Mouse (Mus musculus): ENCODE measurements around the gene Usp7. TPM values are rescaled to one million over a fixed set of nuclear protein-coding genes. Genes with fewer than 3 reads are reported as not detected.

Usp7 gene
- polyA plus RNA-seq, 1 experiment from 2014 or later: 31.9 TPM

DNA sequence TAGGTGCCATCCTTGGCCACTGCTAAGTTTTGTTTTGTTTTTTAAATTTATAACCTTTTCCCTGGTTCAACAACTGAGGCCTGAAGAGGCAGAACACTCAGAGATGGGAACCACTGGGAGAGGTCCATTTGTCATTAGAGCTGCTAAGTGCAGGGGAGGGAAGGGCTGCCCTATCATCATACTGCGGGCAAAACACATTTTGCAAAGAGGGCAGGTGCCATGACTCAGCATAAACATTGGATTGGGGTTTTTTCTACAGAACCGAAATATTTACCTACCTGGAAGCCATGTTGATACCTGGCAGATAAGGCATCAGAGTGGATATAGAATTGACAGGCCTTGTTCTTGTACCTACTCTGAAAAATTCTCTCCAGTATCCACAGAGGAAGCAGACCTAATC lies 45.6 kb downstream of the Usp7 start:
- Histone ChIP-seq H3K36me3 (no peaks in the 10 kb centered on the region), H3K4me2 (replicated peaks) (no peak overlapping the region), H3K27me3 (no peaks in the 10 kb centered on the region), H3K9ac (no peak overlapping the region), H3K27ac (no peak overlapping the region), H3K9me3 (no peaks in the 10 kb centered on the region), H3K4me3 (no peak overlapping the region), H3K4me1 (no peaks in the 10 kb centered on the region)
- WGBS: 74% methylated on average over 2 of the region's 2 CpGs
- no peak for ATAC-seq (ENCODE audit: low FRiP score, low read depth)

DNA sequence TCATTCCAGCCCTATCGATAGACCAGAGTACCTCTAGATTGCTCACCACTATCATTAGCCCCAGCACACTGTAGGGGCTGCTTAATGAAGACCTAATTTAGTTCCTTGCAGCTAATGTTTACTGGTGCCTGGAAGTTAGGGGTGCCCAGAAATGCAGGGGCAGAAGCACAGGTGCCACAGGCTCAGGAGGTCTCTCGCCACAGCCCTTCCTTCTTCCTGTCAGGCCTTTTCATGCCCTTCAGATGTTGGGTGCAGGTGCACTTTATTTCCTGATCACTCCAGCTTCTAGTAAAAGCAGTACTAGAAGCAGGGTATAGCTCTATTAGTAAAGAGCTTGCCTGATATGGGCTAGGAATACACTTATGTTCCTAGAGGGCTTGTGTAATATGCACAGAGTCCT lies 46.4 kb downstream of the Usp7 start:
- no peaks in the 10 kb centered on the region for H3K27me3 ChIP-seq
- no peaks in the 10 kb centered on the region for H3K36me3 ChIP-seq
- WGBS: 90% methylated on average over 2 of the region's 2 CpGs

DNA sequence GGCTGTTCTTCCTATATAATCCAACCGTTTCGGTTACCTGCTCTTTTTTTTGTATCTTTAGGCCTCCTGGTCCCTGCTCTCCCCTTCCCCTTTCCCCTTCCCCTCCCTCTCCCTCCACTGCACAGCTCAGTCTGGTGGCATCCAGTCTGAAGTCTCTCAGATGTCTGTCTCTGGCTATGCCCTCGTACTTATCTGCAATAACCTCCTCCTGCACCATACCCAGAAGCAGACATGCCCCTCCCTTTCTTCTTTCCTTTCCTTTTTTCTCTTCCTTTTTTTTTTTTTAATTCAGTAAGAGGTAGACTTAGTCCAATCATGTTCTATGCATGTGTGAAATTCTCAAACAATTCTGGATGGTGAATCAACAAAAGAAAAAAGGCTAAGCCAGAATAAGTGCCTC lies 48.1 kb downstream of the Usp7 start:
- Histone ChIP-seq H3K4me1 (no peaks in the 10 kb centered on the region), H3K36me3 (no peaks in the 10 kb centered on the region), H3K4me2 (replicated peaks) (no peak overlapping the region), H3K27ac (no peak overlapping the region), H3K9ac (no peak overlapping the region), H3K9me3 (no peaks in the 10 kb centered on the region), H3K4me3 (no peak overlapping the region), H3K27me3 (no peaks in the 10 kb centered on the region)
- 81% methylated on average over 3 of the region's 3 CpGs for whole genome bisulfite sequencing
- no peak for ATAC-seq (ENCODE audit: low FRiP score, low read depth)

More for the DNA sequence above, 46.4 kb downstream of the Usp7 start:
- ATAC-seq (ENCODE audit: low FRiP score, low read depth): no peak
- Histone ChIP-seq H3K9ac (no peak overlapping the region), H3K4me2 (replicated peaks) (no peak overlapping the region), H3K27ac (no peak overlapping the region), H3K4me1 (no peaks in the 10 kb centered on the region), H3K4me3 (no peak overlapping the region), H3K9me3 (no peaks in the 10 kb centered on the region)

- no peak overlapping the region for H3K27ac ChIP-seq
- WGBS: 77% methylated on average over 5 of the region's 5 CpGs
Measured at GRCm38 (mm10) chr16:8741697-8742096, 50.4 kb downstream of the Usp7 start.

GRCm38 (mm10) chr16:8741110-8741509 lies 51.0 kb downstream of the Usp7 start:
- ATAC-seq (ENCODE audit: low FRiP score, low read depth): no peak
- no peak overlapping the region for H3K4me3 ChIP-seq
- no peak overlapping the region for H3K27ac ChIP-seq
- H3K4me2 ChIP-seq (replicated peaks): no peak overlapping the region
- WGBS: 56% methylated on average over 1 of the region's 1 CpGs
- H3K4me1 ChIP-seq: peaks cover 15% of the 10 kb centered on the region
- no peak overlapping the region for H3K9ac ChIP-seq
- H3K9me3 ChIP-seq: no peaks in the 10 kb centered on the region
- no peaks in the 10 kb centered on the region for H3K27me3 ChIP-seq
- no peaks in the 10 kb centered on the region for H3K36me3 ChIP-seq

More at GRCm38 (mm10) chr16:8741697-8742096, 50.4 kb downstream of the Usp7 start:
- Histone ChIP-seq H3K9me3 (no peaks in the 10 kb centered on the region), H3K36me3 (no peaks in the 10 kb centered on the region), H3K4me1 (peaks cover 9% of the 10 kb centered on the region), H3K4me2 (replicated peaks) (no peak overlapping the region), H3K27me3 (no peaks in the 10 kb centered on the region), H3K4me3 (no peak overlapping the region), H3K9ac (no peak overlapping the region)
- ATAC-seq (ENCODE audit: low FRiP score, low read depth): no peak

- no peaks in the 10 kb centered on the region for H3K36me3 ChIP-seq
- H3K27me3 ChIP-seq: no peaks in the 10 kb centered on the region
- H3K4me2 ChIP-seq (replicated peaks): peak overlapping the region; percentile 67
- peaks cover 34% of the 10 kb centered on the region for H3K4me1 ChIP-seq
- peak overlapping the region; percentile 94 for H3K27ac ChIP-seq
- no peaks in the 10 kb centered on the region for H3K9me3 ChIP-seq
- 2% methylated on average over 117 of the region's 126 CpGs for WGBS
- peak; percentile 92 for ATAC-seq (ENCODE audit: low FRiP score, low read depth)
- H3K4me3 ChIP-seq: peak overlapping the region; percentile 97
- H3K9ac ChIP-seq: peak overlapping the region; percentile 96
Measured at GRCm38 (mm10) chr16:8738542-8739514, 53.3 kb downstream of the Usp7 start.

GRCm38 (mm10) chr16:8737666-8738541 lies 54.2 kb downstream of the Usp7 start:
- WGBS: under 1% methylated on average over 105 of the region's 110 CpGs

GRCm38 (mm10) chr16:8737341-8737665 lies 54.8 kb downstream of the Usp7 start:
- under 1% methylated on average over 11 of the region's 11 CpGs for WGBS
- Histone ChIP-seq H3K36me3 (no peaks in the 10 kb centered on the region), H3K4me1 (peaks cover 38% of the 10 kb centered on the region), H3K9ac (peak overlapping the region; percentile 96), H3K9me3 (no peaks in the 10 kb centered on the region), H3K27ac (no peak overlapping the region), H3K4me2 (replicated peaks) (peak overlapping the region; percentile 96), H3K4me3 (peak overlapping the region; percentile 97), H3K27me3 (no peaks in the 10 kb centered on the region)
- no peak for ATAC-seq (ENCODE audit: low FRiP score, low read depth)

More at GRCm38 (mm10) chr16:8737666-8738541, 54.2 kb downstream of the Usp7 start:
- Histone ChIP-seq H3K4me2 (replicated peaks) (peak overlapping the region; percentile 96), H3K27ac (peak overlapping the region; percentile 79; the same call in 1 of the 2 replicates), H3K36me3 (no peaks in the 10 kb centered on the region), H3K4me3 (peak overlapping the region; percentile 97), H3K9ac (peak overlapping the region; percentile 96), H3K9me3 (no peaks in the 10 kb centered on the region), H3K27me3 (no peaks in the 10 kb centered on the region), H3K4me1 (peaks cover 38% of the 10 kb centered on the region)
- peak; percentile 16 for ATAC-seq (ENCODE audit: low FRiP score, low read depth)

DNA sequence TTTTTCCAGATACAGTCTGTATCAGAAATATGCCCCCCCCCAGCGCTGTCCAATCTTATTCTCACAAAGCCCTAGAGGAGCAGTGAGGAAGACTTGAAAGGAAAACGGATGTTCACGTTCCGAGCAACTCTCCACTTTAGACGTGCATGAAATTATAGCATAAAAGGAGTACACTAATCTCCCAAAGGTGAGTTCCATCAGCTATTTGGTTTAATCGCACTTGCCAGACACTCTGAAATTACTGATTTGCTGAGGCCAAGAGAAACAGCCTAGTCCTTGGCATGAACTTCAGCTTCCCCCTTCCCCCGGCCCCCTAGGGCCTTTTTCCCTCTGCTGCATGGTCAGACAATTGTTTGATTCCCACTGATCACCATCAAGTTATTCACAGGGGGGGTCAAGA lies 55.4 kb downstream of the Usp7 start:
- peak overlapping the region; percentile 96 for H3K4me2 ChIP-seq (replicated peaks)
- no peak overlapping the region; the same call in 1 of the 2 replicates for H3K27ac ChIP-seq
- H3K4me3 ChIP-seq: peak overlapping the region; percentile 97
- no peak for ATAC-seq (ENCODE audit: low FRiP score, low read depth)
- H3K36me3 ChIP-seq: no peaks in the 10 kb centered on the region
- no peaks in the 10 kb centered on the region for H3K9me3 ChIP-seq
- no peaks in the 10 kb centered on the region for H3K27me3 ChIP-seq
- peaks cover 42% of the 10 kb centered on the region for H3K4me1 ChIP-seq
- WGBS: 5% methylated on average over 7 of the region's 7 CpGs
- peak overlapping the region; percentile 96 for H3K9ac ChIP-seq

GRCm38 (mm10) chr16:8736032-8736431 lies 56.1 kb downstream of the Usp7 start:
- Histone ChIP-seq H3K27me3 (no peaks in the 10 kb centered on the region), H3K36me3 (no peaks in the 10 kb centered on the region), H3K4me1 (peaks cover 49% of the 10 kb centered on the region), H3K4me2 (replicated peaks) (peak overlapping the region; percentile 96), H3K9ac (peak overlapping the region; percentile 96), H3K27ac (no peak overlapping the region), H3K9me3 (no peaks in the 10 kb centered on the region), H3K4me3 (peak overlapping the region; percentile 97)
- 31% methylated on average over 8 of the region's 8 CpGs for WGBS
- no peak for ATAC-seq (ENCODE audit: low FRiP score, low read depth)

GRCm38 (mm10) chr16:8734693-8735092 lies 57.4 kb downstream of the Usp7 start:
- peaks cover 60% of the 10 kb centered on the region for H3K4me1 ChIP-seq

DNA sequence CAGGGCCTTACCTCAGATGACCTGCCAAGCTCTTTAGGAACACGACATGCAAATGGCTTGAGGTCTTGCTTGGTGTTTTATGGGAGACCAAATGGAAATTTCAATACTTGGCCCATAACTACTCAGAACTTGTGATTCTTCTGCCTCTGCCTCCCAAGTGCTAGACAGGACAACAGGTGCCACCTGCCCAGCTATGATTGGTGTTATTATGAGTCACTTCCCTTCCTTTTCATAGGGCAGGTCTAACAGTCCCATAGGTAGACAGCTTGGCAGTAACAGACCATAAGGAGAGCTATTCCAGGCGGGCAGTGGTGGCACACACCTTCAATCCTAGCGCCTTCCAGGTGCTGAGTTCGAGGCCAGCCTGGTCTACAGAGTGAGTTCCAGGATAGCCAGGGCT lies 58.5 kb downstream of the Usp7 start:
- Histone ChIP-seq H3K4me1 (peaks cover 66% of the 10 kb centered on the region), H3K36me3 (no peaks in the 10 kb centered on the region), H3K9me3 (no peaks in the 10 kb centered on the region), H3K27ac (no peak overlapping the region), H3K9ac (no peak overlapping the region), H3K27me3 (no peaks in the 10 kb centered on the region), H3K4me2 (replicated peaks) (no peak overlapping the region), H3K4me3 (no peak overlapping the region)
- 87% methylated on average over 4 of the region's 4 CpGs for WGBS
- ATAC-seq (ENCODE audit: low FRiP score, low read depth): no peak

More at GRCm38 (mm10) chr16:8734693-8735092, 57.4 kb downstream of the Usp7 start:
- Histone ChIP-seq H3K9ac (0 out of 2 replicates have a peak overlapping the region, but pooled peaks have one; percentile 8), H3K4me2 (replicated peaks) (no peak overlapping the region), H3K9me3 (no peaks in the 10 kb centered on the region), H3K36me3 (no peaks in the 10 kb centered on the region), H3K4me3 (no peak overlapping the region), H3K27me3 (no peaks in the 10 kb centered on the region), H3K27ac (no peak overlapping the region)
- ATAC-seq (ENCODE audit: low FRiP score, low read depth): no peak
- 84% methylated on average over 4 of the region's 4 CpGs for WGBS

Measured in limb, embryonic 13.5 days (tissue).